Mouse (Mus musculus): ENCODE data around the gene Akap17b. TPM values are rescaled to one million over a fixed set of nuclear protein-coding genes. Genes with fewer than 3 reads are reported as not detected.

The Akap17b gene
- total RNA-seq, 1 experiment, result 3.5 TPM

- no peaks in the 10 kb centered on the region for H3K4me1 ChIP-seq (ENCODE audit: control insufficient read depth in 2 of 2, insufficient read depth in 2 of 2, low read length in 2 of 2, poor library complexity in 1 of 2)
- TF ChIP-seq MAFK (IDR thresholded peaks at IDR 0.05; ENCODE audit: insufficient read depth, low read depth, low read length) (no peak), HCFC1 (IDR thresholded peaks at IDR 0.05; ENCODE audit: borderline replicate concordance, insufficient read depth, low read length) (no peak), ZNF384 (IDR thresholded peaks at IDR 0.05; ENCODE audit: low read depth, low read length) (no peak), CHD2 (IDR thresholded peaks at IDR 0.05; ENCODE audit: low read depth, low read length) (no peak), ZC3H11A (IDR thresholded peaks at IDR 0.05; ENCODE audit: borderline replicate concordance, low read depth, low read length) (no peak)
- in situ Hi-C loops (cut with MboI; ENCODE audit: low sequenced_read_pairs in 2 of 2, unreplicated experiment in 2 of 2), result no loop called here
- H3K36me3 ChIP-seq (ENCODE audit: control insufficient read depth, insufficient read depth, low read length, poor library complexity, severe bottlenecking), result no peaks in the 10 kb centered on the region
- no peak overlapping the region for H3K4me3 ChIP-seq (ENCODE audit: insufficient read depth in 1 of 2, low read depth in 1 of 2, low read length in 2 of 2, poor library complexity in 1 of 2, severe bottlenecking in 1 of 2)
- H3K9me3 ChIP-seq (ENCODE audit: control insufficient read depth, insufficient read depth, low read depth, low read length), result no peaks in the 10 kb centered on the region
- no peak overlapping the region for H3K27ac ChIP-seq (ENCODE audit: insufficient read depth, low read depth, low read length, poor library complexity, severe bottlenecking)
- H3K9ac ChIP-seq (ENCODE audit: insufficient read depth, low read depth, low read length, poor library complexity, severe bottlenecking), result no peak overlapping the region
- no peak for DNase-seq (ENCODE audit: low read depth, low spot score)
Measured at GRCm38 (mm10) chrX:36591539-36591938, 53.7 kb downstream of the Akap17b start.

DNA sequence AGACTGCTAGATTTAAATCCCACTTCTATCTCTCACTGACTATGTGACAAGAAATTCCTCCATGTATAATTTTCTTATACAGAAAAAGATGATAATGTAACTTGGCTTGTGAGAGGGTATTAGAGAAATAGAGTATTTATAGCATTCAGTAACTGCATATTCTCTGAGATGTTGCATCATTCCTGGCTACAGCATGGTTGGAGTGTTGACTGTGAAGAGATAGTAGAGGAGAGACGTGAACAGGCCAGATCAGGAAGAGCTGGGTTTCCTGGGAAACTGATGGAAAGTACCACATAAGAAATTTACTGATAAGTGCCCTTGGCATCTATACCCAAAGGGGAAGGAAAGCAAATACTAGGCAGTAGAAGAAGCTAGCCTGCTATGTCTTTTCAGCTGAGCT is 54.1 kb downstream of the Akap17b start:
- DNase-seq (ENCODE audit: low read depth, low spot score), result no peak
- no peaks in the 10 kb centered on the region for H3K9me3 ChIP-seq (ENCODE audit: control insufficient read depth, insufficient read depth, low read depth, low read length)
- H3K9ac ChIP-seq (ENCODE audit: insufficient read depth, low read depth, low read length, poor library complexity, severe bottlenecking), result no peak overlapping the region
- H3K4me3 ChIP-seq (ENCODE audit: insufficient read depth in 1 of 2, low read depth in 1 of 2, low read length in 2 of 2, poor library complexity in 1 of 2, severe bottlenecking in 1 of 2), result no peak overlapping the region
- H3K27ac ChIP-seq (ENCODE audit: insufficient read depth, low read depth, low read length, poor library complexity, severe bottlenecking), result no peak overlapping the region
- TF ChIP-seq CHD2 (IDR thresholded peaks at IDR 0.05; ENCODE audit: low read depth, low read length), result no peak
- TF ChIP-seq MAFK (IDR thresholded peaks at IDR 0.05; ENCODE audit: insufficient read depth, low read depth, low read length), result no peak
- no peak for TF ChIP-seq ZC3H11A (IDR thresholded peaks at IDR 0.05; ENCODE audit: borderline replicate concordance, low read depth, low read length)
- TF ChIP-seq ZNF384 (IDR thresholded peaks at IDR 0.05; ENCODE audit: low read depth, low read length), result no peak
- no peak for TF ChIP-seq HCFC1 (IDR thresholded peaks at IDR 0.05; ENCODE audit: borderline replicate concordance, insufficient read depth, low read length)
- H3K36me3 ChIP-seq (ENCODE audit: control insufficient read depth, insufficient read depth, low read length, poor library complexity, severe bottlenecking), result no peaks in the 10 kb centered on the region
- no peaks in the 10 kb centered on the region for H3K4me1 ChIP-seq (ENCODE audit: control insufficient read depth in 2 of 2, insufficient read depth in 2 of 2, low read length in 2 of 2, poor library complexity in 1 of 2)
- in situ Hi-C loops (cut with MboI; ENCODE audit: low sequenced_read_pairs in 2 of 2, unreplicated experiment in 2 of 2), result no loop called here

GRCm38 (mm10) chrX:36590266-36590665 is 54.9 kb downstream of the Akap17b start:
- in situ Hi-C loops (cut with MboI; ENCODE audit: low sequenced_read_pairs in 2 of 2, unreplicated experiment in 2 of 2), result no loop called here
- no peak overlapping the region for H3K27ac ChIP-seq (ENCODE audit: insufficient read depth, low read depth, low read length, poor library complexity, severe bottlenecking)

GRCm38 (mm10) chrX:36587304-36588209 is 57.6 kb downstream of the Akap17b start:
- Histone ChIP-seq H3K9me3 (ENCODE audit: control insufficient read depth, insufficient read depth, low read depth, low read length) (no peaks in the 10 kb centered on the region), H3K4me3 (ENCODE audit: insufficient read depth in 1 of 2, low read depth in 1 of 2, low read length in 2 of 2, poor library complexity in 1 of 2, severe bottlenecking in 1 of 2) (no peak overlapping the region), H3K4me1 (ENCODE audit: control insufficient read depth in 2 of 2, insufficient read depth in 2 of 2, low read length in 2 of 2, poor library complexity in 1 of 2) (no peaks in the 10 kb centered on the region), H3K27ac (ENCODE audit: insufficient read depth, low read depth, low read length, poor library complexity, severe bottlenecking) (no peak overlapping the region), H3K36me3 (ENCODE audit: control insufficient read depth, insufficient read depth, low read length, poor library complexity, severe bottlenecking) (no peaks in the 10 kb centered on the region), H3K9ac (ENCODE audit: insufficient read depth, low read depth, low read length, poor library complexity, severe bottlenecking) (no peak overlapping the region)
- in situ Hi-C loops (cut with MboI; ENCODE audit: low sequenced_read_pairs in 2 of 2, unreplicated experiment in 2 of 2), result no loop called here
- DNase-seq (ENCODE audit: low read depth, low spot score), result no peak
- TF ChIP-seq MAFK (IDR thresholded peaks at IDR 0.05; ENCODE audit: insufficient read depth, low read depth, low read length) (no peak), ZNF384 (IDR thresholded peaks at IDR 0.05; ENCODE audit: low read depth, low read length) (no peak), HCFC1 (IDR thresholded peaks at IDR 0.05; ENCODE audit: borderline replicate concordance, insufficient read depth, low read length) (no peak), ZC3H11A (IDR thresholded peaks at IDR 0.05; ENCODE audit: borderline replicate concordance, low read depth, low read length) (no peak), CHD2 (IDR thresholded peaks at IDR 0.05; ENCODE audit: low read depth, low read length) (no peak)

More at GRCm38 (mm10) chrX:36590266-36590665, 54.9 kb downstream of the Akap17b start:
- Histone ChIP-seq H3K4me3 (ENCODE audit: insufficient read depth in 1 of 2, low read depth in 1 of 2, low read length in 2 of 2, poor library complexity in 1 of 2, severe bottlenecking in 1 of 2) (no peak overlapping the region), H3K9ac (ENCODE audit: insufficient read depth, low read depth, low read length, poor library complexity, severe bottlenecking) (no peak overlapping the region), H3K36me3 (ENCODE audit: control insufficient read depth, insufficient read depth, low read length, poor library complexity, severe bottlenecking) (no peaks in the 10 kb centered on the region), H3K9me3 (ENCODE audit: control insufficient read depth, insufficient read depth, low read depth, low read length) (no peaks in the 10 kb centered on the region), H3K4me1 (ENCODE audit: control insufficient read depth in 2 of 2, insufficient read depth in 2 of 2, low read length in 2 of 2, poor library complexity in 1 of 2) (no peaks in the 10 kb centered on the region)
- DNase-seq (ENCODE audit: low read depth, low spot score), result no peak
- TF ChIP-seq MAFK (IDR thresholded peaks at IDR 0.05; ENCODE audit: insufficient read depth, low read depth, low read length), result no peak
